Mouse (Mus musculus) adrenal gland, postnatal 36 days (tissue): ENCODE measurements around the gene Manbal. TPM values are rescaled to one million over a fixed set of nuclear protein-coding genes. Genes with fewer than 3 reads are reported as not detected.
A peak's percentile ranks its signal among the peaks of the same experiment; 100 is the strongest.

Source experiments
- DNase-seq, 2 experiments: peaks; one replicate each; pipeline ENCODE4 v3.0.0; 2021; ENCODE audit warnings: mixed read lengths in 1 of 2
- long read RNA-seq, 2 experiments: library from polyadenylated mRNA; stranded (forward); transcript quantifications; one replicate each; pipeline ENCODE4 v2.0.0; 2021; ENCODE audit warnings: borderline sequencing depth in 2 of 2
- total RNA-seq, 2 experiments: library from RNA; stranded (reverse); gene quantifications; 2 replicates each; pipeline ENCODE4 v1.2.3; 2021

The Manbal gene
- total RNA-seq: 10 to 100 TPM; 31.6 to 34.1 TPM
- long read RNA-seq, experiment 1, transcript Manbal-201 (3 exons, 1,107 nt): major isoform, 52 of 71 reads
- long read RNA-seq, experiment 1, partial matches to known transcripts: 14 of 71 reads
- long read RNA-seq, experiment 1, other reads (novel, unspliced or antisense): 5 of 71 reads
- long read RNA-seq, experiment 2, transcript Manbal-201 (3 exons, 1,107 nt): major isoform, 40 of 54 reads
- long read RNA-seq, experiment 2, partial matches to known transcripts: 11 of 54 reads
- long read RNA-seq, experiment 2, other reads (novel, unspliced or antisense): 3 of 54 reads

DNA sequence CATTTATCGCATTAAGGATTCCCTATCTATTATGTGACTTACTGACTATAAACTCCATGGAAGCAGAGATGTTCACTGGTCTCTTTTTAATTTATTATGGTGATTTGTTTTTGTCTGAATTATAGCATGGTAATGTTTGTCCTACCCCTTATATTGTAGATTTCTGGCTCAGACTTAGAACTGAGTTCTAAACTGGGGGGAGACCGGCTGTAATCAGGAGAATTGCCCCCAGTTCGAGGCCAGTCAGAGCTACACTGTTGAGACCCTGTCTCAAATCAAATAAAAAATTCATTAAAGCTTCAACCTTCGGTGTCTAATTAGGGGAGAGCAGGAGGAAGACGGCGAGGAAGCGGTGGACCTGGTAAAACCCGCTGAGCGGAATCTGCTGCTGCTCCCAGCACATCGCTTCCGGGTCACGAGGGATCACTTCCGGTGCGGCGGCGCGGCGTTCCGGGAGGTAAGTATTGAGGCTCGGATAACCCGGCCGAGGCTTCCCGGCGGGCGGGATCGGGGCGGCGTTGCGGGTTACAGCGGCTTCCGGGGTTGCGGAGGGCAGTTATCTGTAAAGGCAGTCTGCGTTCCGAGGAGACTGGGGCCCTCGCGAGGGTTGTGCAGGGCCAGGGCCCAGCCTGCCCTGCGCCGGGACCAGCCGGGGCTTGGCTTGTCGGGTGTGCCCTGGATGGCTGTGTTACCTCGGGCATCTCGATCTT, at the start of gene Manbal:
Gene Manbal, plus strand, starts transcription at position 411 of the 710 bp plus-strand sequence.
- DNase-seq: peak; percentile 97 to 98

DNA sequence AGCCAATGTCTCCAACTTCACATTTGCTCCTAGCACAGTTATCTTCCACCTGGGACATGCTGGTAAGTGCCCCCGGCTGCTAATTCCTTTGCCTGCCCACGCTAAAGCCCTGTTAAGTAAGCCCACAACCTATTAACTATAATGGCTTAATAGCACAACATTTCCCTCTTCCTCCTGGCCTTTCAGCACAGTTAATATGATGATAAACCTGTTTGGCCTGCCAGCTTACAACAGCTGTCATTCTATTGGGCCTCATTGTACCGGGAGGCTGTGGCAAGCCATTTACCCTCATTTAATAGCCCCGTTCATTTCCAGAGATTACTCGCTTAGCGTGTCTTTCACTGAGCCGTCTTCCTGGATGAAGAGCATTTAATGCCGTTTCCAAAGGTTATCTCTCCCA, 47.3 kb upstream of the Manbal start:
- no peak for DNase-seq

GRCm38 (mm10) chr2:157320886-157321285, 46.5 kb upstream of the Manbal start:
- DNase-seq: no peak

DNA sequence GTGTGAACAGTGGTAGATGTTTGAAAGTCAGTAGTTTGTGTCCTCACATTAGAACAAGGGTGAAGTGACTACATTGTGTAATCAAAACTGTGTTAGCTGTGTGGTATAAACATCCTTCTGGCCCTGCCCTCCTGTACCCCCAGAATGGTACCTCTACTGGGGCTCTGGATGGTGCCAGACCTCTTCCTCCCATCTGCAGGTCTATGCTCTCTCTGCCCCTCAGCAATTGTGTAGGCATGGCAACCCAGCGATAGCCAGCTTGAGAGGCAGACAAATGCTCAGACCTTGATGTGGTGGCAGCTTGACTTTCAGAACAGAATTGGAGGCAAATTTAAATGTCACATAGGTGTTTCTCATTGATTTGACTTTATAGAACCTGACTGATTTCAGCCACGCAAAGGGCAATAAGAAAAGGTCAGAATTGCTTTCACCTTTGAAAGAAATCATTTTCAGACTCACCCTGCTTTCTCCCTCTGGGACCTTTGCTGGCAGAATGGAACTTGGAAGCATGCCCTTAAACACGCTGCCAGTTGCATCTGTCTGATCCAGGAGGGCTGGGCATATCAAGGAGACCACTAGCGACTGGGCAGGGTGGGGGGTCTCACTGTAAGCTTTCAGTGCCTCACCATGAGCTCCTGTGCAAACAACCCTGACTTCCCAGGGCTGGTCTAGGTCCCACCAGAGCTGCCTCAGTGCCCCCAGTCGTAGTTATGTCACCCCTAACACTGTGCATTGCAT, 45.2 kb upstream of the Manbal start:
- peak in 1 of 2 experiments; percentile 13 for DNase-seq

DNA sequence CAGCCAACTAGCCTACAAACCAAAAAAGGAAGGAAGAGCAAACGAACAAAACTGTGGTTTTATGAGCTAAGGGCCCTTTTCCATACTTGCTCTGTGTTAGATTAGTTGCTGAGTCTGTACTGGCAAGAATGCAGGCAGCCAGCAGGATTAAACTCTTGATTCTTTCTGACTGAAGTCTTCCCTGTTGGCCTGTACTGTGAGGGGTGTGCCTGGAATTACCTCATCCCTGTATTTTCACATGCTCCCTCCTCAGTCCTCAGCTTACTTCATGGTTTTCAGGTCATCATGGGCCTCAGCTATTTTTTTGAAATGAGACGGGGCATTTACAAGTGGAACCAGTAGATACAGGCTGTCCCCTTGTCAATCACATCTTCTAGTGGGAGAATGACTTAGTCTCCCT, 42.2 kb upstream of the Manbal start:
- no peak for DNase-seq

DNA sequence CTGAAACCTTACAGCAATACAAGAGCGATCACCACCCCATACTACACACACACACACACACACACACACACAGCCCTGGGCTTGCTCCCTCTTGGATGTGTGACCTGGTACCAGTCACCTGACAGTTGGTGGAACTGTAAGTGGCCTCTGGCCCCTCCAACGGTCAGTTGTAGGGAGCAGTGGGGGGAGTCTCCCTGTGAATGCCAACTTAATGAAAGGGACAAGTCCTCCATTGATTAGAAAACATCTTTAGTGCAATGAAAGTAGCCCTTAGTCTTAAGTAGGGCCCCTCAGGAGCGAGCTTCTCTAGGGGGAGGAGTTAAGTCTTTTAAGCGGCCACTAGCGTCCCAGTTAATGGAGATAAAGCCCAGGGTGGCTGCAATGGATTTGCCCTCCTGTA, 39.3 kb upstream of the Manbal start:
- no peak for DNase-seq

GRCm38 (mm10) chr2:157328570-157328969, 38.8 kb upstream of the Manbal start:
- DNase-seq: no peak

GRCm38 (mm10) chr2:157332059-157332458, 35.3 kb upstream of the Manbal start:
- DNase-seq: no peak

DNA sequence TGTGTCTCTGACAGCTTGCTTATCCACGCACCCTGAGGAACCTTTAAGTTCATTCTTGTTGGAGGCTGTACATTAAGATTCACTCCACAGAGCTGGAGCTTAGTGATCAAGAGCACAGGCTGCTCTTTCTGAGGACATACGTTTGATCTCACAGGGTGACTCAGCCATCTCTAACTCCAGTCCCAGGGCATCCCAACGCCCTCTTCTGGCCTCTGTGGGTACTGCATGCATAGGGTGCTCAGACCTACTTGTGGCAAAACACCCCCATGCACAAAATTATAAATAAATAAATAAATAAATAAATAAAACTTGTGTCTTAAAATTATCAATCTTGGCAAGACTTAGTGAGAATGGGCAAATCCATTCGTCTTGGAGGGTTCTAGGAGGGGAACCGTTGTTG, 28.7 kb upstream of the Manbal start:
- peak; percentile 77 to 78 for DNase-seq

- no peak for DNase-seq
These were observed 27.9 kb upstream of the Manbal start for GRCm38 (mm10) chr2:157339532-157339931.

- no peak for DNase-seq
These were observed 27.1 kb upstream of the Manbal start for GRCm38 (mm10) chr2:157340221-157340741.

- peak; percentile 63 to 81 for DNase-seq
These were observed 25.7 kb upstream of the Manbal start for GRCm38 (mm10) chr2:157341554-157342270.

DNA sequence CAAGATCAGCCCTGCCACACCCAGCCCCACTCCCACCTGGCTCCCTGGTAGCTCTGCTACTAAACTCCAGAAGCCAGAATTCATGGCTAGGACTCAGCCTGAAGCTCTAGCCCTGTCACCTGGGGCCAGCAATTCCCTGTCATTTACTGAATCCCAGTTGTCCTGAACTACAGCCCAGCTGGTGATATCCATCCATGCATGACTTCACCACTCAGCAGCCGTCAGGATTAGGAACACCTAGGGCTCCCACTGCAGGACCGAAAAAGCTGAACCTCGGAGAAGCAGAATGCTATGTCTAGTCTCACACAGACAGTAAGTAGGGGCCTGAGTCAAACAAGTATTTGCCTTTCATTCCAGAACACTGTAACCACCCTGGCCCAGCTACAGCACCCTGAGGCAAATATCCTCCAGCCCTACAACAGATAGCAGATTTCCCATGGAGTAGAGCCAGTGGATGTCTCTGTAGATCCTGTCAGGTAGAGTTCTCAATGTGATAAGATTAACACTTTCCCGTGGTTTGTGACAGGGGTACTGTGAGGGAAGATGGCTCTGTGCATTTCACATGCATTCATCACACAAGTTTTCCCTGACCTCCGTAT, 25.0 kb upstream of the Manbal start:
- no peak for DNase-seq

- DNase-seq: no peak
These were observed 24.1 kb upstream of the Manbal start for GRCm38 (mm10) chr2:157343337-157343736.

DNA sequence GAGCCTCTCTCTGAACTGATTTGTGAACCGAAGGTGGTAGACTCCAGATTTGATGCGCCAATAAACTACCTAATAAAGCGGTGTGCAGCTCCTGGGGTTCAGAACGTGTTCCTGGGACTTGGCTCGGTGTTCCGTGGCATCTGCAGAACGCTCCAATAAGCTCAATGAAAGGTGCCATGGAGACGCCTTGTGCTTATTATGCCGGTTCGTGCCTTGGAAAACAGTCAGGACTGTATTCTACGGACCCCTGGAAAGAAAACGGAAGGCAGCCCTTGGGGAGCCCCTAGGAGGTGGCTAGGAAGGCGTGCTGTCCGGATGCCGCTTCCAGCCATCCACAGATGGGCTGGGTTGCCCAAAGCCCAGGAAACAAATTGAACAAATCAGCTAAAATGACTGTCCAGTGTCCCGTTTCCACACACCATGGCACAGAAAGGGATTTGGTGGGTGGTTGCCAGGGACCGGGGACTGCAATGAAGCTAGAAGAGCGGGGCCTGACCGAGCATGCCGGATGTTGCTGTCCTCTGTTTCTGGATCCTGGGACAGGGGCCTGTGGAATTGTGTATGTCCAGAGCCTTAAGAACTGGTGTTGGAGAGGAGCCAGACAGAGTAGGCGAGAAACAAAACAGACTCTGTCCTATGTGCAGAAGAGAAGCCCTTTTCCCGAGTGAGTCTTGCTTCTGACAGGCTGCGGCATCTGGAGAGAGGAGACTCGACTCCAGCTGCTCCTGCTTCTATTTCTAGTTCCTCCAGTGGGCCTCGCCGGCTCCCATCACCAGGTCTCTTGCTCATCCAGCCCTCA, 19.8 kb upstream of the Manbal start, which contains the start of gene Ghrh:
Gene Ghrh, minus strand, starts transcription at position 146 of the 799 bp plus-strand sequence.
- no peak for DNase-seq

GRCm38 (mm10) chr2:157349121-157349778, 18.1 kb upstream of the Manbal start:
- DNase-seq: no peak

- DNase-seq: no peak
These were observed 14.2 kb upstream of the Manbal start for GRCm38 (mm10) chr2:157353183-157353582.

DNA sequence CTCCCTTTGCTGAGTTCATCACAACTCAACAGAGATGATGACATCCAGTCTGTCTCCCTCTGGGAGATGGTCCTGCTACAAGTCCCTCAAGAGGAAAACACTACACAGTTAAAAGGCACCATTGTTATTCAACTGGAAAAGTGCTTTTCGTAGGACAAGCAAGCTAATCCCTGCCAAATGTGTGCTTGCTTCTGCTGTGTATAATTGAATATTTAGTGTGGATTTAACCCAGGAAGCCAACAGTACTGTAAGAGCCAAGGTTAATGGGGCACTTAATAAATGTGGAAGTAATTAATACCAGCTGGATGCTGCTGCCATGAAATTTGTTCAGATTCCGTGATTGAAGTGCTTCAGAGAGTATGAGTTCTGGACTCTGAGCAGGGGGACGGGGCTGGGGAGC, 13.3 kb upstream of the Manbal start:
- DNase-seq: no peak

DNA sequence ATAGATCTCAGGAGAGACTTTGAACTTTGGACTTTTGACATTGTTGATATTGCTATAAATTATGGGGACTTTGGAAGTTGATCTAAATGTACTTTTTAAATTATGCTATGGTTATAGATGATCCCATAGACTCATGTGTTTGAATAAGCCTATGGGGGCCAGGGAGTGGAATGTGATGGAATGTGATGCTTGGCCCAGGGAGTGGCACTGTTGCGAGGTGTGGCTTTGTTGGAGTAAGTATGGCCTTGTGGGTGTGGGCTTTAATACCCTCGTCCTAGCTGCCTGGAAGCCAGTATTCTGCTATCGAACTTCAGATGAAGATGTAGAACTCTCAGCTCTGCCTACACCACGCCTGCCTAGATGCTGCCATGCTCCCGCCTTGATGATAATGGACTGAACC, 7.4 kb upstream of the Manbal start:
- DNase-seq: no peak

DNA sequence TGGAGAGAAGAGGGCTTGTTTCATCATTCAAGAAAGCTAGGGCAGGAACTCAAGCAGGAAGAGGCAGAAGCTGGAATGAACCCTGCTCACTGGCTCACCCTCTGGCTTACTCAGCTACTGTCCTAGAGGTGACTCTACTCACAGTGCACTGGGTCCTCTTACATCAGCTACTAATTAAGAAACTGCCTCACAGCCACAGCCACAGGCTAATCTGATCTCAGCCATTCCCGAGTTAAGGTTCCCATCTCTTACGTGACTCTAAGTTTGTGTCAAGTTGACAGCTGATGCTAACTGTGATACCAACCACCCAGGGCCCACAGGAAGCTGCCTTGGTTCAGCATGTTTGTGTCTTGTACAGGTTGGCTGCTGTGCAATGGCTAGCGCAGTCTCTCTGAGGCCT, 4.4 kb upstream of the Manbal start:
- no peak for DNase-seq
